Mouse (Mus musculus): ENCODE results near the gene Zc3h12b. TPM values are rescaled to one million over a fixed set of nuclear protein-coding genes. Genes with fewer than 3 reads are reported as not detected.

Zc3h12b gene
- polyA plus RNA-seq, 1 experiment from 2014 or later: 5.7 TPM

GRCm38 (mm10) chrX:95967847-95968593 lies 256.5 kb downstream of the Zc3h12b start:
- Histone ChIP-seq H3K36me3 (ENCODE audit: control insufficient read depth, insufficient read depth, low read length) (no peaks in the 10 kb centered on the region), H3K9me3 (ENCODE audit: control insufficient read depth, low read length) (no peaks in the 10 kb centered on the region), H3K27ac (ENCODE audit: low read depth, low read length) (peak overlapping the region; percentile 92), H3K4me3 (ENCODE audit: low read depth, low read length) (peak overlapping the region; percentile 30), H3K4me2 (replicated peaks; ENCODE audit: low read depth, low read length) (peak overlapping the region; percentile 52), H3K4me1 (replicated peaks; ENCODE audit: control insufficient read depth, insufficient read depth, low read length) (no peaks in the 10 kb centered on the region), H3K27me3 (ENCODE audit: control insufficient read depth, insufficient read depth, low read length) (no peaks in the 10 kb centered on the region), H3K9ac (ENCODE audit: low read depth, low read length) (peak overlapping the region; percentile 62)
- ATAC-seq (ENCODE audit: low FRiP score) (peak; percentile 89), DNase-seq (ENCODE audit: low spot score) (peak; percentile 89)
- WGBS: 24% methylated on average over 26 of the region's 28 CpGs

GRCm38 (mm10) chrX:95968594-95968965 lies 257.1 kb downstream of the Zc3h12b start:
- Histone ChIP-seq H3K27me3 (ENCODE audit: control insufficient read depth, insufficient read depth, low read length) (no peaks in the 10 kb centered on the region), H3K36me3 (ENCODE audit: control insufficient read depth, insufficient read depth, low read length) (no peaks in the 10 kb centered on the region), H3K9ac (ENCODE audit: low read depth, low read length) (peak overlapping the region; percentile 62), H3K9me3 (ENCODE audit: control insufficient read depth, low read length) (no peaks in the 10 kb centered on the region), H3K27ac (ENCODE audit: low read depth, low read length) (peak overlapping the region; percentile 92), H3K4me1 (replicated peaks; ENCODE audit: control insufficient read depth, insufficient read depth, low read length) (no peaks in the 10 kb centered on the region), H3K4me2 (replicated peaks; ENCODE audit: low read depth, low read length) (peak overlapping the region; percentile 52), H3K4me3 (ENCODE audit: low read depth, low read length) (peak overlapping the region; percentile 30)
- DNase-seq (ENCODE audit: low spot score): peak; percentile 88
- 19% methylated on average over 6 of the region's 6 CpGs for WGBS
- peak; percentile 93 for ATAC-seq (ENCODE audit: low FRiP score)

- no peaks in the 10 kb centered on the region for H3K36me3 ChIP-seq (ENCODE audit: control insufficient read depth, insufficient read depth, low read length)
- no peak overlapping the region for H3K9ac ChIP-seq (ENCODE audit: low read depth, low read length)
- H3K4me3 ChIP-seq (ENCODE audit: low read depth, low read length): no peak overlapping the region
- H3K9me3 ChIP-seq (ENCODE audit: control insufficient read depth, low read length): no peaks in the 10 kb centered on the region
- no peak; the same call in 1 of the 2 replicates for ATAC-seq (ENCODE audit: low FRiP score)
- H3K27me3 ChIP-seq (ENCODE audit: control insufficient read depth, insufficient read depth, low read length): no peaks in the 10 kb centered on the region
- H3K4me2 ChIP-seq (replicated peaks; ENCODE audit: low read depth, low read length): no peak overlapping the region
- H3K4me1 ChIP-seq (replicated peaks; ENCODE audit: control insufficient read depth, insufficient read depth, low read length): no peaks in the 10 kb centered on the region
- WGBS: 26% methylated on average over 4 of the region's 6 CpGs
- H3K27ac ChIP-seq (ENCODE audit: low read depth, low read length): peak overlapping the region; percentile 71
- no peak for DNase-seq (ENCODE audit: low spot score)
Observed at GRCm38 (mm10) chrX:95969116-95969515, 257.6 kb downstream of the Zc3h12b start.

GRCm38 (mm10) chrX:95969936-95970335 lies 258.5 kb downstream of the Zc3h12b start:
- Histone ChIP-seq H3K4me1 (replicated peaks; ENCODE audit: control insufficient read depth, insufficient read depth, low read length) (no peaks in the 10 kb centered on the region), H3K9me3 (ENCODE audit: control insufficient read depth, low read length) (no peaks in the 10 kb centered on the region), H3K36me3 (ENCODE audit: control insufficient read depth, insufficient read depth, low read length) (no peaks in the 10 kb centered on the region), H3K4me3 (ENCODE audit: low read depth, low read length) (no peak overlapping the region), H3K9ac (ENCODE audit: low read depth, low read length) (no peak overlapping the region), H3K27me3 (ENCODE audit: control insufficient read depth, insufficient read depth, low read length) (no peaks in the 10 kb centered on the region), H3K4me2 (replicated peaks; ENCODE audit: low read depth, low read length) (no peak overlapping the region), H3K27ac (ENCODE audit: low read depth, low read length) (no peak overlapping the region)
- no peak for DNase-seq (ENCODE audit: low spot score)
- WGBS: 58% methylated on average over 8 of the region's 9 CpGs
- no peak for ATAC-seq (ENCODE audit: low FRiP score)

Other genes starting within 250 kb of the Zc3h12b start
- not detected in 2 replicates for gene Asb12, start 153.7 kb upstream of the Zc3h12b start, polyA plus RNA-seq (2014; fragmentation: Nextera tagmentation; extraction: Ambion mirVana)
- gene Pfn5, start 153.6 kb upstream of the Zc3h12b start, polyA plus RNA-seq (2014; fragmentation: Nextera tagmentation; extraction: Ambion mirVana): not detected in 2 replicates
- 52.3 and 53.4 TPM in 2 replicates for gene Zc4h2, start 53.2 kb upstream of the Zc3h12b start, polyA plus RNA-seq (2014; fragmentation: Nextera tagmentation; extraction: Ambion mirVana)
- 48.5 and 50.3 TPM in 2 replicates for gene Las1l, start 245.3 kb downstream of the Zc3h12b start, polyA plus RNA-seq (2014; fragmentation: Nextera tagmentation; extraction: Ambion mirVana)

All from hindbrain, embryonic 11.5 days (tissue).